Mouse (Mus musculus) hindlimb bud, embryonic 11.5 days (tissue): ENCODE results near the gene Tab1.

ENCODE experiments used
- DNase-seq: peaks from one replicate; pipeline ENCODE4 v3.0.0-alpha.2; 2012; ENCODE audit warnings: low read depth, low spot score; ENCODE audit errors: extremely low spot score

Gene Tab1

DNA sequence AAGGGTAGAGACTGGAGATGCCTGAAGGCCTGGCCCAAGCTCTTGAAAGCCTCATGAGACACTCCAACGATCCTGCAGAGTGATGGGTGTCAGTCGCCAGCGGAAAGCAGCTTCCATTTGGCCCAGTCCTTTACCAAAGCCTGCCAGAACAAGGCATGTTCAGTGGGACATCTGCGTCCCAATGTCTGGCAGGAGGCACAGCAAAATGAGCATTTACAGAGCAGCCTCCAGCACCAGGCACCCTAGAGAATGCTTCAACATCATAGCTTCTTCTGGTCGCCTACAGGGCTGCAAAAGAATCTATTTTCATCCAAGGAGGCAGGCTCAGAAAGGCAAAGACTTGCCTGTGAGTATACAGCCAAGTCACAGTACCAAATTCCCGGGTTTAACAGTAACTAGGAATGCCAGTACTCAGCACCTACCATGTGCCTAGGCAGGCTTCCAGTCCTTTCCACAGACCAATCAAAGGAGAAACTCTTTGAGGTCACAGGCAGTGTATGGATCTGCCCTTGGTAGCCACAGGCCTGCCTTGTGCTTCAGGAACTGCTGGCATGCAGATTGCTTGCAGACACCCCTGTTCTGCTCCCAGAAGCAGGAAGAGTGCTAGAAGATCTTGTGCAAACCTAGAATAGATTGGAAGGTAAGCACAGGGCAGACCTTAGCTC lies 69.3 kb downstream of the Tab1 start:
- DNase-seq = no peak

DNA sequence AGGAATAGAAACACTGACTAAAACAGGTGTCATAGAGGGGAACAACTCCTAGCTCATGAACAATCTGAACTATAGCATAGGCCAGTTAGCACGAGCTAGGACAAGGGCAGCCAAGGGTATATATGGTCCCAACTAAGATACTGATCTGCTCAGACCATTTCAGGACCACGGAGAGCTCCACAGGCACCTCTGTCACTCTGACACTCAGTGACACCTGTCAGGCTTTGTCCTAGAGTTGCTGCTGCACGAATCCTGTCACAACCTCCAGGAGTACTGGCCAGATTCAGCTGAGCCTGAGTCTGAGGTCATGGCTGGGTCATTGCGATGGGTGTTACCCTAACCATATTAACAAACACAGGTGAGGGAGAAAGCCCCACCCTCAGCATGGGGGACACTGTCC lies 70.5 kb downstream of the Tab1 start:
- DNase-seq = peak; percentile 58

DNA sequence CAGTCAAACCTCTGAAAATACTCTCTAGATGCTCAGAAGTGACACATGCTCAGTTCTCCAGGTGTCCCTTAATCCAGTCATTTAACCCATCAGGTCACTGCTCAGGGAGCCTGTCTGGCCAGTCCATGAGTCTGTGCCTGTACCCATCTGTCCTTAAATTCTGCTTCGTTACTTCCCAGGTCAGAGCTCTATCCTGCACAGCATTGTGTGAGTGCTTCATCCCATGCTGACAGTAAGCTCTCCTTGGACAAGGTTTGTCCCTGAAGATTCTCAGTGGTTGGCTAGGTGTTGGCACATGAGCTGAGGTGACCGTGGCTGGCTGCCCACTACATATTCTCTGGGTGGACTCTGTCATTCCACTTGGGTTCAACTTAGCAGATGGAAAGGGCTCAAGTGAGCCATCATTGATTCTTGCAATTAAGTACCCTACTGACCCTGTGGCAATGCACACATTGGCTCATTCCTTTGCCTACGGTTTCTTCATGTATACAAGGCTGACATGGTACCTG lies 73.2 kb downstream of the Tab1 start:
- DNase-seq = no peak

DNA sequence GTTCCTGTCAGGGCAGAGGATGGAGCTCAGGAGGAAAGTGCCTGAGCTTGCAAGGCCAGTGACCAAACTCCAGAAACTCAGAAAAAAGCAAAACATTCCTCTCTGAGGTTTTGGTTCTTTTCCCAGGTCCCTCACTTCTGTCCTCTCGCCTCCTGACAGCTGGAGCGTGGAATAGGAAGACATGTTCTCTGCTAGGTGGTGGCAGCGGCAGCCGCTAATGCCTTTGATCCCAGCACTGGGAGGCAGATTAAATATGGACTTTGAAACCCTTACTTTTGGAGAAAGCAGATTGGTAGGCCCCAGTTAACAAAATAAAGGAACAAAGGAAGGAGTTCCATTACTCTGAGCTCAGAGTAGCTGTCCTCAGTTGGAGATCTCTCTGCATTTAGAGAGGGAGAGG lies 75.5 kb downstream of the Tab1 start:
- no peak for DNase-seq
